Mouse (Mus musculus) cortical plate, adult 2 months (tissue): Measurements from ENCODE around the gene Hoxd10.

ENCODE experiments used
- CTCF ChIP-seq: fragments of 200-500 bp; IDR thresholded peaks from 2 replicates; pipeline ENCODE4 v1.5.1; 2011; ENCODE audit warnings: mild to moderate bottlenecking, control low read depth, low read length; ENCODE audit not compliant: insufficient read depth; ENCODE audit errors: extremely low read depth
- POLR2A ChIP-seq: fragments of 200-500 bp; IDR thresholded peaks from 2 replicates; pipeline ENCODE4 v1.6.1; 2011; ENCODE audit warnings: mild to moderate bottlenecking, low read length, control low read depth; ENCODE audit not compliant: insufficient read depth; ENCODE audit errors: extremely low read depth

DNA sequence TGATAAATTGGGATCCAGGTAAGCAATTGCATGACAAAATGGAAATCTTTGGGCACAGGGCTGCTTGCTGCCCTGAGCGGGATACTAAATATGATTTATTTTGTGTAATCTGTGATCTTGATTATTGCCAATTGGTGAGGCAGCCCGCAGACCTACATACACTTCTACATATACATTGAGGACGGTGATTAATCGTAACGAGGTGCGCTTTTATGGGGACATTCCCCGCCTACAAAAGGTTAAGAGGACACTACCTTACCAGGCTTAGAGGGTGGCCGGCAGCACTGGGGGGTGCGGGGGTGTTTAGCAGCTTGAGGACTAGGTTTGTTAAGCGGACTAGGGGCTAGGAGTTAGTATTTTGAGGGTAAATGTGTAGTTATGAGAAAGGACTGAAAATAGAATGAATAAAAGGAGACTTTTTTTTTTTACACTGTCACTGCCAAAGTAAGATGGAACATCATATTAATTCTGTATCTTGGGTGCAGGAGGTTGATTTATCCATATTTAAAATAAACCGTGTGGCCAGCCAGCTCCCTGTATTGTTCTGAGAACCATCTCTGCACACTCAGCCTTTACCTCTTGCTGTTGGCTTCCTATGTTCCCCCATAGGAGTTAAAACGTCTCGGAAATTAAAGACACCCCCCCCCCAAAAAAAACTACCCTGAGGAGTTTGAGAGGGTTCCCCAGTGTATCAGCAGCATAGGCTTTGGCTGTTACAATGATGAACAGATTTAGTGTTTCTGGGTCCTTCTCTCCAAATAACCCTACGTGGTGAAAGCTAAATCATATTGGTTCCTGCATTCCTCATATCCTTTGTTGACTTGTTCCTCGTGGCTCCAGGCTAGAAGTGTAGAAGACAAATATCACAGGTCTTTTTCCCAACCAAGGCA lies 45.2 kb downstream of the Hoxd10 start:
- TF ChIP-seq CTCF (no peak), POLR2A (no peak)
